Mouse (Mus musculus) 3T3-L1 (cell line): ENCODE data around the gene Frmd4b.
A peak's percentile ranks its signal among the peaks of the same experiment; 100 is the strongest.
"Not testable (repeated sequence)": the region's sequence is repeated elsewhere in the genome, so short reads cannot be mapped to it uniquely, and the experiment has no call there.

Experiments
- DNase-seq: peaks from one replicate; pipeline ENCODE4 v3.0.0-alpha.2; 2015; ENCODE audit warnings: low read depth, low spot score

Gene Frmd4b

GRCm38 (mm10) chr6:97263750-97264149 lies 353.6 kb downstream of the Frmd4b start:
- peak; percentile 51 for DNase-seq

GRCm38 (mm10) chr6:97262229-97262628 lies 355.1 kb downstream of the Frmd4b start:
- no peak for DNase-seq

GRCm38 (mm10) chr6:97259926-97260325 lies 357.4 kb downstream of the Frmd4b start:
- DNase-seq, result not testable (repeated sequence)

- DNase-seq, result no peak
Measured at GRCm38 (mm10) chr6:97258489-97258888, 358.9 kb downstream of the Frmd4b start.

GRCm38 (mm10) chr6:97252711-97253221 lies 364.6 kb downstream of the Frmd4b start, which contains the start of gene Lmod3:
TSS of gene Lmod3 (minus strand) at chr6:97252759.
- DNase-seq, result no peak

GRCm38 (mm10) chr6:97252086-97252485 lies 365.3 kb downstream of the Frmd4b start:
- DNase-seq, result no peak

GRCm38 (mm10) chr6:97250966-97251365 lies 366.4 kb downstream of the Frmd4b start:
- peak; percentile 77 for DNase-seq

- DNase-seq, result no peak
Measured at GRCm38 (mm10) chr6:97245200-97245599, 372.1 kb downstream of the Frmd4b start.

GRCm38 (mm10) chr6:97242522-97242921 lies 374.8 kb downstream of the Frmd4b start:
- DNase-seq, result no peak

GRCm38 (mm10) chr6:97240092-97240491 lies 377.2 kb downstream of the Frmd4b start:
- no peak for DNase-seq

- peak; percentile 12 for DNase-seq
Measured at GRCm38 (mm10) chr6:97239360-97239759, 378.0 kb downstream of the Frmd4b start.
